Mouse (Mus musculus) ES-Bruce4 (cell line): Measurements from ENCODE around the gene Reg4. TPM values are rescaled to one million over a fixed set of nuclear protein-coding genes. Genes with fewer than 3 reads are reported as not detected.

ENCODE experiments used
- H3K27ac ChIP-seq: 2 replicates; pipeline ENCODE4 v1.5.1; 2012; ENCODE audit warnings: low read length, inconsistent platforms; ENCODE audit not compliant: insufficient read depth
- H3K27me3 ChIP-seq: 2 replicates; pipeline ENCODE4 v1.6.1; 2012; ENCODE audit warnings: mild to moderate bottlenecking, low read length, inconsistent platforms; ENCODE audit not compliant: control insufficient read depth, poor library complexity, insufficient read depth, severe bottlenecking
- H3K36me3 ChIP-seq: 2 replicates; pipeline ENCODE4 v1.6.1; 2012; ENCODE audit warnings: inconsistent platforms, mild to moderate bottlenecking, low read length, moderate library complexity; ENCODE audit not compliant: control insufficient read depth, poor library complexity, insufficient read depth, severe bottlenecking
- H3K4me1 ChIP-seq: one replicate; pipeline ENCODE4 v1.8.1; 2011; ENCODE audit warnings: low read length; ENCODE audit not compliant: control insufficient read depth, insufficient read depth
- H3K4me3 ChIP-seq: 2 replicates; pipeline ENCODE4 v1.5.1; 2011; ENCODE audit warnings: low read depth, mild to moderate bottlenecking, low read length
- H3K9ac ChIP-seq: 2 replicates; pipeline ENCODE4 v1.6.1; 2012; ENCODE audit warnings: low read depth, mild to moderate bottlenecking, inconsistent platforms; ENCODE audit not compliant: poor library complexity, severe bottlenecking
- H3K9me3 ChIP-seq: replicated peaks from 2 replicates; pipeline ENCODE4 v1.6.1; 2012; ENCODE audit warnings: mild to moderate bottlenecking, low read length, inconsistent platforms; ENCODE audit not compliant: control insufficient read depth, poor library complexity, insufficient read depth, severe bottlenecking
- CTCF ChIP-seq: IDR thresholded peaks from one replicate; pipeline ENCODE4 v1.8.1; 2011; ENCODE audit warnings: low read depth, low read length
- EP300 ChIP-seq: IDR thresholded peaks from 2 replicates; pipeline ENCODE4 v1.6.1; 2011; ENCODE audit warnings: low read depth, low read length; ENCODE audit not compliant: insufficient read depth
- POLR2A ChIP-seq: IDR thresholded peaks from one replicate; pipeline ENCODE4 v1.8.1; 2011; ENCODE audit warnings: low read length; ENCODE audit not compliant: insufficient read depth
- polyA plus RNA-seq: library from polyadenylated mRNA; stranded (reverse); fragments of >200 nt; gene quantifications from 2 replicates; pipeline ENCODE4 v1.2.4, GENCODE M21; 2011; ENCODE audit warnings: low read depth; ENCODE audit not compliant: missing spikeins, insufficient read depth, insufficient read length

Gene Reg4
- polyA plus RNA-seq, 1 experiment = not detected

DNA sequence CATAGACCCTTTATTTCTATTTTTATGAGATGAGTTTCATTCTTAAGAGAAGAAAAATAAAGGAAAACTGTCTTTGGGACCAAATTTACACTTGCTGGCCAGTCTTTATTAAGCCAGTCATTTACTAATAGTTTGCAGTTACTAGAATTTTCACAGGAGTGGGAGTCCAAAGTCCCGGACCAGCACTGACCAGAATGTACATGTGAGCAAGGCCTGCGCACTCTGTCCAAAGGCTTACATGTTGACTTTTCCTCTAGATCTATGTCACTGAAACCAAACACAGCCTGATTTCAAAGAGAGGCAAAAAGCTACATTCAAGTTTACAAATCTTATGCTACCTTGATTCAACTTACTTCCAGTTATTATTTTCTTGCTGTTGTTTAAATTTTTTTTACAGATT, 40.2 kb downstream of the Reg4 start:
- no peaks in the 10 kb centered on the region for H3K4me1 ChIP-seq
- no peak for TF ChIP-seq CTCF
- no peak for TF ChIP-seq EP300
- TF ChIP-seq POLR2A = no peak
- H3K27me3 ChIP-seq = no peaks in the 10 kb centered on the region
- 0 out of 2 replicates have a peak, but pooled peaks cover under 1% of the 10 kb centered on the region for H3K9me3 ChIP-seq
- H3K4me3 ChIP-seq = no peak overlapping the region
- H3K9ac ChIP-seq = no peak overlapping the region
- H3K27ac ChIP-seq = no peak overlapping the region
- H3K36me3 ChIP-seq = no peaks in the 10 kb centered on the region

DNA sequence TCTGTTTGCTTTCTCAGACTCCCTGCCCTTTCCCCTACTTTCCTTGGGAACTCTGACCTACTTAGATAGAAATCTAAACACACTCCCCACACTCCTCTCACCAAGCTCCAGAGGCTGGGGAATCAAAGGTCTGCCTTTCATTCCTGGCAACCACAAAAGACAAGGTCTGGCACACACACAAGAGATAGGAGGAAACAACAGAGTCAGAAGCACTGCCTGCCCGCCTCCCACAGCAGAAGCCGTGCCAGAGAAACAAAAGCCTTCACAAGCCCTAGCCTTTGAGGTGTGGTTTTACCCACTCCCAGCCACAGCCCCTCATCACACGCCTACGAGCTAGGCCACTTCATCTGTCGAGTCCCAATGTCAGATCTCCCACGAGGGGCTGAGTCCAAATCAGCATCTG, 45.3 kb downstream of the Reg4 start:
- no peak overlapping the region for H3K27ac ChIP-seq
- no peaks in the 10 kb centered on the region for H3K27me3 ChIP-seq
- H3K4me3 ChIP-seq = no peak overlapping the region
- H3K9ac ChIP-seq = no peak overlapping the region
- no peaks in the 10 kb centered on the region for H3K36me3 ChIP-seq
- H3K9me3 ChIP-seq = no peaks in the 10 kb centered on the region
- H3K4me1 ChIP-seq = no peaks in the 10 kb centered on the region
- no peak for TF ChIP-seq POLR2A
- TF ChIP-seq EP300 = no peak
- no peak for TF ChIP-seq CTCF

DNA sequence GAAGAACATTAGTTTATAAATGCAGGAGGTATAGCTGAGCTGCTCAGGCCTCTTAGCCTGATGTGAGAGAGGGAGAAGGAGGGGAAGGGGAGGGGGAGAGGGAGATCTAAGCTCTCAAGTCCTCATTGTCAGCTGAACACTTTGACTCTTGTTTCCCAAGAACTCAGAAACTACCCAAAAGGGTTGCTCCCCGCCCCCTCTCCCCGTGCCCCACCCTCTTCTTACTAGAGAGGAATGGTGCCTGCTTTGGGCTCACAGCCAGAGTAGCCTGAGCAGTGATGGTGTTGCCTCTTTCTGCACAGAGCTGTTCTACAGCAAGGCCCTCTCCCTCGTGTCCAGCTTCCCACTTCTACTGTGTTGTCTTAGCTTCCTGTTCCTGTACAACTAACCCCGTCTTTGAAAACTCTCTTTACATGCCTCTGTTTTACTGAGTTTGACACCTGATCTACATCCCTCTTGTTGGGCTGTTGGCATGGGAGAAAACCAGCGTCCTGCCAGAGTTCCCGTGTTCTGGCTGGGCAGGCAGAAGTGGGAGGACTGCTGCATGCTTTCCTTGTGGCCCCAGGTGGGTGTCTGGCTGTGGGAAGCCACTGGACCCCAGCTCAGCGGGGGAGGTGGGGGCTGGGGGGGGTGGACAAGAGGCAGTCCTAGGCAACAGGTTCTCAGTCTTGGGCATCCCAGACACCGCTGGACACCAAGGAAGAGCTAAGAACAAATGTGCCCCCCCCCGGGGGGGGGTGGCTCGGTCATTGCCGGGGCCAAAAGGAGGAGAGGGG, 51.9 kb downstream of the Reg4 start:
- H3K27ac ChIP-seq = no peak overlapping the region
- no peak overlapping the region for H3K4me3 ChIP-seq
- no peaks in the 10 kb centered on the region for H3K36me3 ChIP-seq
- no peaks in the 10 kb centered on the region for H3K27me3 ChIP-seq
- H3K4me1 ChIP-seq = no peaks in the 10 kb centered on the region
- no peak overlapping the region for H3K9ac ChIP-seq
- TF ChIP-seq EP300 (no peak), POLR2A (no peak), CTCF (no peak)
- no peaks in the 10 kb centered on the region for H3K9me3 ChIP-seq

DNA sequence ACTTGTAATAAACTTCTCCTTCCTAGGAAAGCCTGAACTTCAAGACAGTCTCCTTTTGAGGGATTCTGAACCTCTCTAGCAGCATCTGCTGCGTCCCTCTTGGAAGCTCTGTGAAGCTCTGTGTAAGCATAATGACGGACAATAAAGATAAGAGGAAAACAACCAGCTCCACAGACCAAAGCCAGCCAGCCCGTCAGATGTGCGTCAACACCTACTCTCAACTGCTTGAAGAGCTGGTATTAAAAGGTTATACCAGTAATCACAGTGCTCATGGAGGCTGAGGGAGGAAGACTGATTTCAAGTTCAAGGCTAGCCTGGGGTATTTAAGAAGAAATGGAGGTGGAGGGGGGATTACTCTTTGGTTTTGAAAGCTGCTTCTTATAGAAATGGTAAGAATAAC, 57.7 kb downstream of the Reg4 start:
- TF ChIP-seq POLR2A = no peak
- TF ChIP-seq CTCF = no peak
- no peak for TF ChIP-seq EP300
- H3K9ac ChIP-seq = no peak overlapping the region
- no peaks in the 10 kb centered on the region for H3K4me1 ChIP-seq
- no peaks in the 10 kb centered on the region for H3K27me3 ChIP-seq
- H3K9me3 ChIP-seq = no peaks in the 10 kb centered on the region; the same call in 1 of the 2 replicates
- no peak overlapping the region for H3K4me3 ChIP-seq
- H3K36me3 ChIP-seq = no peaks in the 10 kb centered on the region
- no peak overlapping the region for H3K27ac ChIP-seq

DNA sequence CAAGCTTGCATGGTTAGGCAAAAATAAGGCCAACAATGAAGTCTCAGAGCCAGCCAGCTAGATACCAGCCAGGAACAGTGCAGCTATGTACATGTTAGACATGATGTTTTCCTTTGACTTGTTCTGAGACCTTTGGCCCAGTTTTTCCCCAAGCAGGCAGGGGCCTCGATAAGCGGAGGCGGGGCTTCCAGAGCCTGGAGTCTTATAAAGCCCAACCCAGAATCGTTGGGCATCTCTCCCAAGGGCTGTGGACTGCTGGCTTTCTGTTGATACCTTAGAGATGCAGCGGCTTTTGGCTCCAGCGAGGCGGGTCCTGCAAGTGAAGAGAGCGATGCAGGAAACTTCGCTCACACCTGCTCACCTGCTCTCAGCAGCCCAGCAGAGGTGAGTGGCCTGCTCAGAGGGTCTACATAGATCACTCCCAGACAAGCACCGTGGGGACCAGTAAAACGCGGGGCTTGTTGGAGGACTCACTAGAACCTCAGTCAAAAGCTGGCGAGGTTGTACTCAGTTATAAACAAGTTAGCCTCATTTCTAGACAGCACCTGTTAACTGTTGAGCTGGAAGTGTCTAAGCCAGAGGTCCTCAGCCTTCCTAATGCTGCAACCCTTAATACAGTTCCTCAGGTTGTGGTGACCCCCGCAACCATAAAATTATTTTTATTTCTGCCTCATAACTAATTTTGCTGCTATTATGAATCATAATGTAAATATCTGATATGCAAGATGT, 58.4 kb downstream of the Reg4 start, which contains the start of gene Hmgcs2:
Hmgcs2 (plus strand) TSS at position 232 of the 729 bp plus-strand sequence.
- no peak within 1 kb of the TSS for H3K27ac ChIP-seq
- no peak within 1 kb of the TSS for H3K9ac ChIP-seq
- no peaks in the 10 kb centered on the region for H3K4me1 ChIP-seq
- no peaks in the 10 kb centered on the region for H3K27me3 ChIP-seq
- no peak within 1 kb of the TSS for H3K4me3 ChIP-seq
- no peaks in the 10 kb centered on the region; the same call in 1 of the 2 replicates for H3K9me3 ChIP-seq
- TF ChIP-seq CTCF = no peak
- no peak for TF ChIP-seq POLR2A
- TF ChIP-seq EP300 = no peak
- no peaks in the 10 kb centered on the region for H3K36me3 ChIP-seq
